Mouse (Mus musculus): ENCODE results near the gene Adgra3.

DNA sequence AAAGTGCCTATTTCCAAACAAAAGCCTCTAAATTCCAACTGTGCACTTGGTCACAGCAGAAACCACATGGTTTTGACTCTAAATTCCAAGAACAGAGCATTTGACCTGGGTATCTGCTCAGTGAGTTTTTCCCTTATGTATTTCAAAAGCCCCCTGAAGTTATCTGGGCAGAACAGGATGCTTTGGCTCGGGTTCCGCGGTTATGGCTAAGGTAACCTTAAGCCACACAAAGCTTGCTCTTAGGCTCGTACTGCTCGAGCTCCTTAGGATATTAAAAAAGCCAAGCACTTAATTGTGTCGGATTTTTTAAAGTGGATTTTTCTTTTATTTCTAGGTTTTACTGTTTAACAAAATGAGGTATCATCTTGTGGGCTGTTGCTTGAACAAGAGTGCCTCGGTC lies 44.1 kb downstream of the Adgra3 start:
- TF ChIP-seq CHD2 (IDR thresholded peaks at IDR 0.05; ENCODE audit: low read depth, low read length) = no peak
- no peak for TF ChIP-seq ZC3H11A (IDR thresholded peaks at IDR 0.05; ENCODE audit: borderline replicate concordance, low read depth, low read length)
